Mouse (Mus musculus): Measurements from ENCODE around the gene Josd2. TPM values are rescaled to one million over a fixed set of nuclear protein-coding genes. Genes with fewer than 3 reads are reported as not detected.

Josd2 gene
- polyA plus RNA-seq, 1 experiment: 164 TPM

- Histone ChIP-seq H3K4me1 (ENCODE audit: control insufficient read depth, insufficient read depth, low read length) (no peaks in the 10 kb centered on the region), H3K4me3 (replicated peaks; ENCODE audit: extremely low read depth, low read depth, low read length) (no peak overlapping the region)
- no peak for TF ChIP-seq POLR2A (IDR thresholded peaks at IDR 0.05; ENCODE audit: borderline replicate concordance, extremely low read depth, low read depth, low read length)
- no peak for TF ChIP-seq CTCF (IDR thresholded peaks at IDR 0.05; ENCODE audit: insufficient read depth, low read length)
- 8% methylated on average over 1 of the region's 1 CpGs for WGBS
- DNase-seq: no peak
These were observed 31.5 kb upstream of the Josd2 start for GRCm38 (mm10) chr7:44436267-44436666.

GRCm38 (mm10) chr7:44437188-44437587 lies 30.6 kb upstream of the Josd2 start:
- 65% methylated on average over 1 of the region's 1 CpGs for WGBS
- Histone ChIP-seq H3K4me3 (replicated peaks; ENCODE audit: extremely low read depth, low read depth, low read length) (no peak overlapping the region), H3K4me1 (ENCODE audit: control insufficient read depth, insufficient read depth, low read length) (no peaks in the 10 kb centered on the region)
- TF ChIP-seq CTCF (IDR thresholded peaks at IDR 0.05; ENCODE audit: insufficient read depth, low read length) (no peak), POLR2A (IDR thresholded peaks at IDR 0.05; ENCODE audit: borderline replicate concordance, extremely low read depth, low read depth, low read length) (no peak)
- no peak for DNase-seq

- no peak for DNase-seq
- no peaks in the 10 kb centered on the region for H3K4me1 ChIP-seq (ENCODE audit: control insufficient read depth, insufficient read depth, low read length)
- no peak overlapping the region for H3K4me3 ChIP-seq (replicated peaks; ENCODE audit: extremely low read depth, low read depth, low read length)
- WGBS: 66% methylated on average over 8 of the region's 8 CpGs
- TF ChIP-seq POLR2A (IDR thresholded peaks at IDR 0.05; ENCODE audit: borderline replicate concordance, extremely low read depth, low read depth, low read length) (no peak), CTCF (IDR thresholded peaks at IDR 0.05; ENCODE audit: insufficient read depth, low read length) (no peak)
These were observed 29.8 kb upstream of the Josd2 start for GRCm38 (mm10) chr7:44437933-44438332.

- H3K4me3 ChIP-seq (replicated peaks; ENCODE audit: extremely low read depth, low read depth, low read length): no peak overlapping the region
- no peak for DNase-seq
- WGBS: 50% methylated on average over 2 of the region's 2 CpGs
- no peak for TF ChIP-seq CTCF (IDR thresholded peaks at IDR 0.05; ENCODE audit: insufficient read depth, low read length)
- TF ChIP-seq POLR2A (IDR thresholded peaks at IDR 0.05; ENCODE audit: borderline replicate concordance, extremely low read depth, low read depth, low read length): no peak
- H3K4me1 ChIP-seq (ENCODE audit: control insufficient read depth, insufficient read depth, low read length): no peaks in the 10 kb centered on the region
These were observed 28.1 kb upstream of the Josd2 start for GRCm38 (mm10) chr7:44439696-44440095.

GRCm38 (mm10) chr7:44440479-44440878 lies 27.3 kb upstream of the Josd2 start:
- TF ChIP-seq POLR2A (IDR thresholded peaks at IDR 0.05; ENCODE audit: borderline replicate concordance, extremely low read depth, low read depth, low read length) (no peak), CTCF (IDR thresholded peaks at IDR 0.05; ENCODE audit: insufficient read depth, low read length) (no peak)
- WGBS: 68% methylated on average over 1 of the region's 1 CpGs
- no peak for DNase-seq
- Histone ChIP-seq H3K4me3 (replicated peaks; ENCODE audit: extremely low read depth, low read depth, low read length) (no peak overlapping the region), H3K4me1 (ENCODE audit: control insufficient read depth, insufficient read depth, low read length) (no peaks in the 10 kb centered on the region)

GRCm38 (mm10) chr7:44441180-44441579 lies 26.6 kb upstream of the Josd2 start:
- H3K4me3 ChIP-seq (replicated peaks; ENCODE audit: extremely low read depth, low read depth, low read length): no peak overlapping the region
- no peaks in the 10 kb centered on the region for H3K4me1 ChIP-seq (ENCODE audit: control insufficient read depth, insufficient read depth, low read length)
- DNase-seq: no peak
- TF ChIP-seq POLR2A (IDR thresholded peaks at IDR 0.05; ENCODE audit: borderline replicate concordance, extremely low read depth, low read depth, low read length) (no peak), CTCF (IDR thresholded peaks at IDR 0.05; ENCODE audit: insufficient read depth, low read length) (no peak)
- WGBS: 0% methylated on average over 1 of the region's 1 CpGs

GRCm38 (mm10) chr7:44441648-44442109 lies 26.1 kb upstream of the Josd2 start:
- no peak for DNase-seq
- Histone ChIP-seq H3K4me1 (ENCODE audit: control insufficient read depth, insufficient read depth, low read length) (no peaks in the 10 kb centered on the region), H3K4me3 (replicated peaks; ENCODE audit: extremely low read depth, low read depth, low read length) (no peak overlapping the region)
- TF ChIP-seq CTCF (IDR thresholded peaks at IDR 0.05; ENCODE audit: insufficient read depth, low read length): no peak
- TF ChIP-seq POLR2A (IDR thresholded peaks at IDR 0.05; ENCODE audit: borderline replicate concordance, extremely low read depth, low read depth, low read length): no peak
- WGBS: under 1% methylated on average over 14 of the region's 14 CpGs

GRCm38 (mm10) chr7:44442407-44442821 lies 25.4 kb upstream of the Josd2 start:
- H3K4me1 ChIP-seq (ENCODE audit: control insufficient read depth, insufficient read depth, low read length): no peaks in the 10 kb centered on the region
- no peak for DNase-seq
- TF ChIP-seq CTCF (IDR thresholded peaks at IDR 0.05; ENCODE audit: insufficient read depth, low read length) (no peak), POLR2A (IDR thresholded peaks at IDR 0.05; ENCODE audit: borderline replicate concordance, extremely low read depth, low read depth, low read length) (no peak)
- 1% methylated on average over 14 of the region's 14 CpGs for WGBS
- H3K4me3 ChIP-seq (replicated peaks; ENCODE audit: extremely low read depth, low read depth, low read length): no peak overlapping the region

GRCm38 (mm10) chr7:44443268-44444173 lies 24.3 kb upstream of the Josd2 start:
- H3K4me3 ChIP-seq (replicated peaks; ENCODE audit: extremely low read depth, low read depth, low read length): no peak overlapping the region
- TF ChIP-seq POLR2A (IDR thresholded peaks at IDR 0.05; ENCODE audit: borderline replicate concordance, extremely low read depth, low read depth, low read length) (no peak), CTCF (IDR thresholded peaks at IDR 0.05; ENCODE audit: insufficient read depth, low read length) (no peak)
- 13% methylated on average over 20 of the region's 20 CpGs for WGBS

More at GRCm38 (mm10) chr7:44443268-44444173, 24.3 kb upstream of the Josd2 start:
- DNase-seq: no peak
- no peaks in the 10 kb centered on the region for H3K4me1 ChIP-seq (ENCODE audit: control insufficient read depth, insufficient read depth, low read length)

All from lung, adult 2 months (tissue).